Mouse (Mus musculus): Measurements from ENCODE around the gene Efcab6. TPM values are rescaled to one million over a fixed set of nuclear protein-coding genes. Genes with fewer than 3 reads are reported as not detected.

Efcab6 gene
- polyA plus RNA-seq, 1 experiment from 2014 or later = not detected

DNA sequence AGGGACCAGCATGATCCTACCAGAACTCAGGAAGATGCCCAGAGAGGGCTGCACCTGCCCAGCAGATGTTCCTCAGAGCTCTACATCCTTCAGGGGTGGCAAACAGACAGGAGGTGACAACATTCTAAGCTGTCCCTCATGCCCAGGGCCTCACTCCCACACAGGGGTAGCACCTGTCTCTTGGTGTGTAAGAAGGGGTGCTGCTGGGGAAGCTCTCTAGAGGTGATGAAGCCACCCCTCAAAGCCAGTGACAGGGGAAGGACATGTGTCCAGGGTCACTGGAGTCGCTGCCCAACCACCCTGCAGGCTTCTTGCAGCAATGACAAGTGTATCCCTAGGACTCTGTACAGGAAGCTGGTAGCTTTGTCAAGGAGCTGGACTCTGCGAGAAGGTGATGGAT, 130.4 kb downstream of the Efcab6 start:
- no peaks in the 10 kb centered on the region for H3K4me1 ChIP-seq (replicated peaks)
- H3K4me3 ChIP-seq = no peak overlapping the region
- WGBS = 64% methylated on average over 2 of the region's 2 CpGs
- 0 out of 2 replicates have a peak, but pooled peaks cover 5% of the 10 kb centered on the region for H3K27me3 ChIP-seq (replicated peaks)
- H3K4me2 ChIP-seq = no peak overlapping the region
- no peaks in the 10 kb centered on the region for H3K36me3 ChIP-seq
- no peak for ATAC-seq (ENCODE audit: insufficient number of reproducible peaks, low FRiP score)
- H3K9me3 ChIP-seq (replicated peaks) = no peaks in the 10 kb centered on the region
- H3K9ac ChIP-seq = no peak overlapping the region
- H3K27ac ChIP-seq (ENCODE audit: poor library complexity, severe bottlenecking) = no peak overlapping the region

DNA sequence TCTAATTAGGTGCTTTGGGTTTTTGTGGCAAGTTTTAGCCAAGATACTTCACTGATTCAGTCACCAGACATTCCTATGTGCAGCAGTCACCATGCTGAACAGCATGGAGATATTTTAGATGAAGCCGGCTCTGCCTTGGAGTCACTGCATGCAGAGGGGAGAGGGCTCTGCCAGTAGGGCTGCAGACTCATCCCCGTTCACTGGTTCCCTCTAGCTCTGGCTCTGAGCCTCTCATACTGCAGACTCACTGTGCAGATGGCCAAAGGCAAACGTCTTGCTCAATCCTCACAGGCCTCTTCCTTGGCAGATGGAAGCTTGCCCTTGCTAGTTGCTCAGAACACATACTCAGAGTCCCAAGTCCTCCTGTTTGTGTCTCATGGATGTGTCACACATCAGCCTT, 139.8 kb downstream of the Efcab6 start:
- no peak for ATAC-seq (ENCODE audit: insufficient number of reproducible peaks, low FRiP score)

DNA sequence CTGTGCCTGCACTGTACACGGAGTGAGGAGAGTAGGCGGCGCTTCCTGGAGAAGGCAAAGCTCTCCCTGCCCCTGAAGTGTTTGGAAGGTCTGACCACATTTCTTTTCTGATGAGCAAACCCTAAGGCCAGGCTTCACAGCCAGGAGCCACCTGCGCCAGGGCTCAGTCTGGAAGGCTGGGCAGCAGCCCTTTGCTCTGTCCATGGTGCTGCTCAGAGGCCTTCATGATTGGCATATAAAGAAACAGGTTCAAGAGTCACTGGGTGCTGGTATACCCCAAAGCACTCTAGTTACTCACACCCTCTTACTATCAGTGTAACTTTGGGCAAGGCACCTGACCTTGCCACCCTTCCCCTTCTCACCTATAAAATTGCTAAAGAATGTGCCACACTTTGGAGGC, 140.5 kb downstream of the Efcab6 start:
- H3K27ac ChIP-seq (ENCODE audit: poor library complexity, severe bottlenecking) = no peak overlapping the region
- H3K27me3 ChIP-seq (replicated peaks) = no peaks in the 10 kb centered on the region
- 29% methylated on average over 4 of the region's 4 CpGs for WGBS
- no peak overlapping the region for H3K4me2 ChIP-seq
- H3K4me3 ChIP-seq = no peak overlapping the region
- no peaks in the 10 kb centered on the region for H3K4me1 ChIP-seq (replicated peaks)
- no peaks in the 10 kb centered on the region for H3K36me3 ChIP-seq
- ATAC-seq (ENCODE audit: insufficient number of reproducible peaks, low FRiP score) = no peak
- no peak overlapping the region for H3K9ac ChIP-seq
- H3K9me3 ChIP-seq (replicated peaks) = no peaks in the 10 kb centered on the region

More for the DNA sequence above, 139.8 kb downstream of the Efcab6 start:
- Histone ChIP-seq H3K36me3 (no peaks in the 10 kb centered on the region), H3K9ac (no peak overlapping the region), H3K27me3 (replicated peaks) (no peaks in the 10 kb centered on the region), H3K4me1 (replicated peaks) (no peaks in the 10 kb centered on the region), H3K4me2 (no peak overlapping the region), H3K27ac (ENCODE audit: poor library complexity, severe bottlenecking) (no peak overlapping the region), H3K9me3 (replicated peaks) (no peaks in the 10 kb centered on the region), H3K4me3 (no peak overlapping the region)
- WGBS = 64% methylated on average over 3 of the region's 3 CpGs

DNA sequence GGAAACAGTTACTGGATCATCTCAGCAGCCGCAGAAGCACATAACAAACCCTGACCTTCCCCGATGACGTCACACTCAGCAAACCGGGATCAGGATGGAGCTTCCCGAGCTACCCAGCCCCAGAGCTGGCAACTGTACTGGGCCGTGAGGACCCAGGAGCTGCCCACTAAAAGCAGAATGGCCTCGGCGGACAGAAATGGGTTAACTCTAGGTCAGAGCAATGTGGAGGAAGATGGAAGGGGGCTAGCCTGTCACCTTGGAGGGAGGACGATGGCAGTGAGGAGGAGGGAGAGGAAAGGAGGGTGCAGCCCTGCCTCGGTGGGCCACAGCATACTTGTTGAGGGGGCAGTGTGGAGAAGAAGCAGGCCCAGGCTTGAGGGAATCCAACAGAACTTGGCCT, 149.8 kb downstream of the Efcab6 start:
- H3K4me3 ChIP-seq = no peak overlapping the region
- WGBS = 82% methylated on average over 10 of the region's 10 CpGs
- H3K9me3 ChIP-seq (replicated peaks) = peaks cover 5% of the 10 kb centered on the region; the same call in 1 of the 2 replicates
- H3K36me3 ChIP-seq = no peaks in the 10 kb centered on the region
- no peak overlapping the region for H3K4me2 ChIP-seq
- H3K4me1 ChIP-seq (replicated peaks) = no peaks in the 10 kb centered on the region
- ATAC-seq (ENCODE audit: insufficient number of reproducible peaks, low FRiP score) = no peak
- H3K9ac ChIP-seq = no peak overlapping the region
- no peaks in the 10 kb centered on the region for H3K27me3 ChIP-seq (replicated peaks)
- H3K27ac ChIP-seq (ENCODE audit: poor library complexity, severe bottlenecking) = no peak overlapping the region

DNA sequence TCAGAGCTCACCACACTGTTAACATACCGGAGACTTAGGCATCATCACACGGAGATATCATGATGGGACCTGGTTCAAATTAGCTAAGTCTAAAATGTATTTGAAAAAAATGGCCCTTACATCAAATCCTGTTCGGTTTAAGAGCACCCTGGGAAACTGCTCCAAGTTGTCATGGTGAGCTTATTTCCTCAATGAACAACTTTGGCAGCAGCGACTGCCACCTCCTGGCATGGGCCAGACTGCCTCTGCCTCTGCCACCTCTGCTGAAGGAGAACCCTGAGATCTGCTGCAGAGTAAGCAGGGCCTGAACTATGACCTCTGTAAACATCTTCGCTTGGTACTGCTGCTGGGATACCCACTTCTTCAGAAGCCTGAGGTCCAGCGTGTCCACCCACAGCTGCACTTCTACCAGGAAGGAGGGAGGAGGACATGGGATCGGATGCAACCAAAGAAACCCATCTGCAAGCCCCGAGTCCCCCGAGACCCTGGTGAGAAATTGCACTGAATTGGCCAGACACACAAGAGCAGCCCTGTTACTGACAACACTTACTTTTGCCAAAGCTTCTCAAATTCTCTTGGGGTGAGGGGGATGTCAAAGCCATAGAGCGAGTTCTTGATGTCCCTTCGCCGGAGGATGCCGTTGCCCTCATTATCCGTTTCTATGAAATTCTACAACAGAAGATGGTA, 152.0 kb downstream of the Efcab6 start:
- no peaks in the 10 kb centered on the region for H3K4me1 ChIP-seq (replicated peaks)
- ATAC-seq (ENCODE audit: insufficient number of reproducible peaks, low FRiP score) = no peak
- H3K36me3 ChIP-seq = no peaks in the 10 kb centered on the region
- no peak overlapping the region for H3K4me3 ChIP-seq
- H3K27me3 ChIP-seq (replicated peaks) = peaks cover 8% of the 10 kb centered on the region
- peaks cover 5% of the 10 kb centered on the region; the same call in 1 of the 2 replicates for H3K9me3 ChIP-seq (replicated peaks)
- H3K9ac ChIP-seq = no peak overlapping the region
- 82% methylated on average over 14 of the region's 14 CpGs for WGBS
- no peak overlapping the region for H3K4me2 ChIP-seq
- no peak overlapping the region for H3K27ac ChIP-seq (ENCODE audit: poor library complexity, severe bottlenecking)

DNA sequence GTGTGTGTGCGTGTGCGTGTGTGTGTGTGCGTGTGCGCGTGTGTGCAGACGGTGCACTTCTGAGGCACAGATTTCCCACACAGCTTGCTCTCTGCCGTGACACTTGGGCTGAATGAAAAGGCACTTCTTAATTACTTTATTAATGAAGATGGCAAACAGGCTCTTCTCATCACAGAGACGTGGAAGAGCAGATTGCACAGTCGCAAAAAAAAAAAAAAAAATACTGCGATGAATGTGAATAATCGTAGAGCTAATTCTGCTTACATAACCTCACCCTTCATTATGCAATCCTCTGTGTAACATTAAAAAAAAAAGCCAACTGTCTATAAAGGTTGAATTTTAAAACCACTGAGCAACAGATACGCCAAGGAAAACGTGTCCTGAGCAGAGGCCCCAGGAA, 158.7 kb downstream of the Efcab6 start:
- no peaks in the 10 kb centered on the region for H3K36me3 ChIP-seq
- 89% methylated on average over 13 of the region's 13 CpGs for WGBS
- no peak overlapping the region for H3K4me3 ChIP-seq
- no peak overlapping the region for H3K27ac ChIP-seq (ENCODE audit: poor library complexity, severe bottlenecking)
- no peak overlapping the region for H3K9ac ChIP-seq
- no peak overlapping the region for H3K4me2 ChIP-seq
- no peak for ATAC-seq (ENCODE audit: insufficient number of reproducible peaks, low FRiP score)
- no peaks in the 10 kb centered on the region for H3K4me1 ChIP-seq (replicated peaks)
- peaks cover 38% of the 10 kb centered on the region for H3K27me3 ChIP-seq (replicated peaks)
- 0 out of 2 replicates have a peak, but pooled peaks cover 5% of the 10 kb centered on the region for H3K9me3 ChIP-seq (replicated peaks)

DNA sequence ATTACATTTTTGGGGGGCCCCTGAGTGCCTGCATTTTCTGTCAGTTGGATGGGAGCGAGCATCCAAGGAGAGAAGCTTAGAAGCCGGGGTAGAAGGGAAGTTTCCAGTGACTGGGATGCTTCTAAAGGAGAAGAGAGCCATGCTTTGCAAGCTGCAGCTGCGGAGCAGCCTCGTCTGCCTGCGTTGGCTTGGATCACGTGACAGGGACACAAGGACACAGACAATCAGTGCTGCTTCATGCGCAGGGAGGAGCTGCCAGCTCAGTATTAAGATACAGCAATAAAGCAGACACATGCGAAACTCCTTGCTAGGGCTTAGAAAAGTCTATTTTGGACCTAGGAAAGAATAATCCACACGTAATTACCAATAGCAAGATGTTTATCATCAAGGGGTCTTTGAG, 167.9 kb downstream of the Efcab6 start:
- no peak for ATAC-seq (ENCODE audit: insufficient number of reproducible peaks, low FRiP score)
- Histone ChIP-seq H3K36me3 (no peaks in the 10 kb centered on the region), H3K27me3 (replicated peaks) (peaks cover 29% of the 10 kb centered on the region), H3K9ac (no peak overlapping the region), H3K4me2 (no peak overlapping the region), H3K9me3 (replicated peaks) (no peaks in the 10 kb centered on the region), H3K27ac (ENCODE audit: poor library complexity, severe bottlenecking) (no peak overlapping the region), H3K4me3 (no peak overlapping the region), H3K4me1 (replicated peaks) (no peaks in the 10 kb centered on the region)
- 61% methylated on average over 9 of the region's 9 CpGs for WGBS

DNA sequence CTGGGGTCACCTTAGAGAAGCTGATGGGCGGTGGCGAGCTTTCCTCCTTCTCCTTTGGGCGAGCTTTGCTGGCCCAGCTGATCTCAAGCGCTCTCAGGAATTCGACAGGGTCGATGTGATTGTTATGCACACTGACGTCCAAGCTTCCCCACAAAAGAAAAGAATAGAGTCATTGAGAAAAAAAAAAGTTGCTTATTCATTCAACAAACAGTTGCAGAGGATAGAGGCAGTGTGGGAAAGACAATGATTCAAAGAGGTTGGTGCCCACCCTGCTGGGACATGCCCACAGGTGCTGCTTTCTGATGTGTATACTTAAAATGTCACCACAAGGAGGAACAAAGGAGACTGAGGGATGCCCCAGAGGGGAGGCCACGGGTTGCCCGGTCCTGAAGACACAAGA, 169.2 kb downstream of the Efcab6 start:
- no peak overlapping the region for H3K27ac ChIP-seq (ENCODE audit: poor library complexity, severe bottlenecking)
- no peak overlapping the region for H3K9ac ChIP-seq
- WGBS = 41% methylated on average over 9 of the region's 9 CpGs
- H3K4me2 ChIP-seq = no peak overlapping the region
- no peaks in the 10 kb centered on the region for H3K36me3 ChIP-seq
- no peak for ATAC-seq (ENCODE audit: insufficient number of reproducible peaks, low FRiP score)
- H3K27me3 ChIP-seq (replicated peaks) = peaks cover 17% of the 10 kb centered on the region; the same call in 1 of the 2 replicates
- no peak overlapping the region for H3K4me3 ChIP-seq
- H3K9me3 ChIP-seq (replicated peaks) = no peaks in the 10 kb centered on the region
- no peaks in the 10 kb centered on the region for H3K4me1 ChIP-seq (replicated peaks)

DNA sequence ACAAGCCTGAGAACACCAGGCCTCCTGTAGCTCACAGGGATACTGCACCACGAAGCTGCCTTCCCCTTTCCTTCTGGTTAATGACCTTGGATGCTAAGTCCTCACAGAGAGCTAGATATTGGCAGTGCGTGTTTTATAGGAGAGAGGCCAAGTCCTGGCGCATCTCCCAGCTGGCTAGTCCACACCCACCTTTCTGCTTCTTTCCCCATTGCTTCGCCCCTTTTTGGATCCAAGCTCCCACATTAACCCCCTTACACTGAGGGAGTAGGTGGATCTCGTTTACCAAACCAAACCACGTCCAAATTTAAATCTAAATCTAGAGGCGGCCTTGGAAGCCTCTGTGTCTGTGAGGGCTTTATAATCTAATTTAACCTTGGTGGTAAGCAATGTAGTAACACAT, 170.9 kb downstream of the Efcab6 start:
- H3K27me3 ChIP-seq (replicated peaks) = peaks cover 17% of the 10 kb centered on the region; the same call in 1 of the 2 replicates
- 75% methylated on average over 7 of the region's 7 CpGs for WGBS

DNA sequence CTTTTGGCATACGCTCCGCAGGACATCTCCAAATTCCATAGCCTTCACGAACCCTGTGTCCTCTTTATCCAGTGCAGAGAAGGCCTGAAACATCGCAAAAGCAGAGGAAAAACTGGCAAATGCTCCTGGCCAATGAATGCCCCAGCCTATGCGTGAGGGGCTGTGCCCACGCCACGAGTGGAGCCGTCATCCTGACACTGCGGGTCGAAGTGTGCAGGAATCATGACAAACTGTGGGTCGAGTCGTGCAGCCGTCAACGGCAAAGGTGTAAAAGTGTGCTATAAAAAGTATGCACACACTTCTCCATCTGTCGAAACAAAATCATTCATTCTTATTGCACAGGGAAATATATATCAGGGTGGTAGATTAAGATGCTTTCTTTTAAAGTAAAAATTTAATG, 172.3 kb downstream of the Efcab6 start:
- Histone ChIP-seq H3K36me3 (no peaks in the 10 kb centered on the region), H3K9ac (no peak overlapping the region), H3K4me2 (no peak overlapping the region), H3K27me3 (replicated peaks) (peaks cover 17% of the 10 kb centered on the region; the same call in 1 of the 2 replicates), H3K27ac (ENCODE audit: poor library complexity, severe bottlenecking) (no peak overlapping the region), H3K4me1 (replicated peaks) (no peaks in the 10 kb centered on the region), H3K4me3 (no peak overlapping the region), H3K9me3 (replicated peaks) (no peaks in the 10 kb centered on the region)
- ATAC-seq (ENCODE audit: insufficient number of reproducible peaks, low FRiP score) = no peak
- 79% methylated on average over 15 of the region's 15 CpGs for WGBS

More for the DNA sequence above, 170.9 kb downstream of the Efcab6 start:
- Histone ChIP-seq H3K4me2 (no peak overlapping the region), H3K36me3 (no peaks in the 10 kb centered on the region), H3K9ac (no peak overlapping the region), H3K4me1 (replicated peaks) (no peaks in the 10 kb centered on the region), H3K9me3 (replicated peaks) (no peaks in the 10 kb centered on the region), H3K27ac (ENCODE audit: poor library complexity, severe bottlenecking) (no peak overlapping the region), H3K4me3 (no peak overlapping the region)
- ATAC-seq (ENCODE audit: insufficient number of reproducible peaks, low FRiP score) = no peak

DNA sequence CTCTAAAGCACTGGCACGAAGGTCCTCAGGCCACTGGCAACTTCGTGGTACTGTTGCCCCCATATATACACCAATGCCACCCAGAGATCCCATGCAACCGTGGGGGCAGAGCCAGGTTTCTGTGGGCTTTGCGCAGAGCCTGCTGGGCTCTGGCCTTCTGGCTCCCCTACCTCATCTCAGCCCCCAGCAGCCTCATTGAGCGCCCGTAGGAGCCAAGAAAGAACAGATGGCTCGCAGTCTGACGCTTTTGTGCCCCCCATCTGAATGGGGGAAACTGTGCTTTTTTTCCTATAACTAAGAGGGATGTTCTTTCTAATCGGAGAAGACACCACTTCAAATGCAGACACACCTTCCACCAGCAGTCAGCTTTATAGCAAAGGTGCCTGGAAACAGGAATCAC, 180.9 kb downstream of the Efcab6 start:
- ATAC-seq (ENCODE audit: insufficient number of reproducible peaks, low FRiP score) = no peak
- no peaks in the 10 kb centered on the region for H3K9me3 ChIP-seq (replicated peaks)
- H3K4me2 ChIP-seq = no peak overlapping the region
- 80% methylated on average over 9 of the region's 9 CpGs for WGBS
- H3K9ac ChIP-seq = no peak overlapping the region
- no peaks in the 10 kb centered on the region for H3K36me3 ChIP-seq
- no peak overlapping the region for H3K4me3 ChIP-seq
- H3K27ac ChIP-seq (ENCODE audit: poor library complexity, severe bottlenecking) = no peak overlapping the region
- no peaks in the 10 kb centered on the region for H3K4me1 ChIP-seq (replicated peaks)
- 0 out of 2 replicates have a peak, but pooled peaks cover 11% of the 10 kb centered on the region for H3K27me3 ChIP-seq (replicated peaks)

DNA sequence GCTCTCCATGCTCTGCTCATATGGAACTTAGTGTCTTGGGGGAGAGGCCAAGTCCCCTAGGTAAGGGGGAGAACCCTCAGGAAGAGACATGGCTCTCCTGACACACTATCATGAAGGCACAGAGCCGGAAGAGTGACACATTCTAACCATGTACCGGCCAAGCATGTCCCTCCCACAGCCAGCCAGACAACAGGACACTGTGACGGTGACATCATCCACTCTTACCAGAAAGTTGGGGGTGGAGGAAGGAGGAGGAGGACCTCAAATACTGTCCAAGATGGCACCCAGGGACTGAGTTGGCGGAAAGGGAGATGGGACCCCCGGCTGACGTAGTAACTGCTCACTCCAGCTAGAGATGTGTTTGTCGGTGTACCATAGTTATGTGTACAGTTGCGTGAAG, 181.4 kb downstream of the Efcab6 start:
- no peak overlapping the region for H3K9ac ChIP-seq
- 83% methylated on average over 8 of the region's 8 CpGs for WGBS
- no peak overlapping the region for H3K27ac ChIP-seq (ENCODE audit: poor library complexity, severe bottlenecking)
- H3K27me3 ChIP-seq (replicated peaks) = 0 out of 2 replicates have a peak, but pooled peaks cover 11% of the 10 kb centered on the region
- H3K4me1 ChIP-seq (replicated peaks) = no peaks in the 10 kb centered on the region
- H3K4me2 ChIP-seq = no peak overlapping the region
- no peaks in the 10 kb centered on the region for H3K9me3 ChIP-seq (replicated peaks)
- no peak overlapping the region for H3K4me3 ChIP-seq
- H3K36me3 ChIP-seq = no peaks in the 10 kb centered on the region
- no peak for ATAC-seq (ENCODE audit: insufficient number of reproducible peaks, low FRiP score)

All from heart, embryonic 12.5 days (tissue).